Mouse (Mus musculus): ENCODE results near the gene AC170998.1.

DNA sequence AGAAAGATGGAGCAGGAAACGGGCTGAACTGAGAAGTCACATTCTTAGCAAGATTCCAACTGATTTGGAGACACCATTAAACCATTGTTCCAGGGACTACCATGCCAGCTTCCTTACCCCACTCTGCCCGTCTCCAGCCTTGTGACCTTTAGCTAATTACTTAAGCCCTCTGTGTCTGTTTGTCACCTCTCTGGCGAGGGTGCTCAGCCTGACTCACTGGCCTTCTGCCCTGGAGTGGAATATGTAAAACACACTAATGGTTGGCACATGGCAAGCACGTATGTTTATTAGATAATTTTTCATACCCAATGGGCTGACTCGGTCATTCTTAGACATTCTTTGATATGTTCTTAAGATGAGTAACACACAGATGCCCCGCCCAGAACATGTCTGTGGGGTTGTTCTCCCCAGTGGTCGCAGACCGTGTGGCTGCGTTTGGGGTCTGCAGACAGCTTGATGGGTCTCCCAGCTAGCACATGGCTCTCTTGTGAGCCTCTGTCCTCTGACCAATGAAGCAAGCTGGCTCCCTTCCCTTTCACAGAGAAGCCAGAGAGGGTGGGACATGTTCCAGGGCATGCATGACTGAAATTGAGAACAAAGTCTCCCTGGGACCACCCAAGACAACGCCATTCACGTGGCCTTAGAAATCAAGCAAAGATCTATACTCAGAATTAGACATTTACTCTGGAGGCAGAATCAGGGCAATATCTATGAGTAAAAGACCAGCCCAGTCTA is 41.1 kb downstream of the AC170998.1 start:
- TF ChIP-seq CTCF (IDR thresholded peaks at IDR 0.05; ENCODE audit: borderline replicate concordance, control insufficient read depth, extremely low read depth, insufficient read depth, low read length, poor library complexity) (no peak), POLR2A (IDR thresholded peaks at IDR 0.05; ENCODE audit: control insufficient read depth, extremely low read depth, insufficient read depth, low read length, poor library complexity) (no peak)
